Mouse (Mus musculus) forebrain, embryonic 13.5 days (tissue): ENCODE data around the gene Atg5. TPM values are rescaled to one million over a fixed set of nuclear protein-coding genes. Genes with fewer than 3 reads are reported as not detected.

Source experiments
- ATAC-seq: fragments of 200-750 bp; cut with Nextera tagmentation; 2 replicates; pipeline ENCODE4 v1.8.0; 2017
- H3K27ac ChIP-seq: fragments of 300-500 bp; sonication (generic); 2 replicates; pipeline ENCODE4 v1.5.1; 2015; ENCODE audit warnings: inconsistent platforms, mild to moderate bottlenecking, moderate library complexity
- H3K27me3 ChIP-seq: fragments of 300-500 bp; sonication (generic); 2 replicates; pipeline ENCODE4 v1.6.1; 2015; ENCODE audit warnings: mild to moderate bottlenecking, inconsistent platforms
- H3K36me3 ChIP-seq: fragments of 300-500 bp; sonication (generic); 2 replicates; pipeline ENCODE4 v1.6.1; 2015; ENCODE audit warnings: mild to moderate bottlenecking, inconsistent platforms; ENCODE audit not compliant: poor library complexity, severe bottlenecking
- H3K4me1 ChIP-seq: fragments of 300-500 bp; sonication (generic); 2 replicates; pipeline ENCODE4 v1.6.1; 2015; ENCODE audit warnings: inconsistent platforms
- H3K4me2 ChIP-seq: fragments of 300-500 bp; sonication (generic); 2 replicates; pipeline ENCODE4 v1.6.1; 2015; ENCODE audit warnings: inconsistent platforms, mild to moderate bottlenecking, moderate library complexity
- H3K4me3 ChIP-seq: fragments of 300-500 bp; sonication (generic); 2 replicates; pipeline ENCODE4 v1.5.1; 2015; ENCODE audit warnings: mild to moderate bottlenecking, inconsistent platforms
- H3K9ac ChIP-seq: fragments of 300-500 bp; sonication (generic); 2 replicates; pipeline ENCODE4 v1.6.1; 2015; ENCODE audit warnings: mild to moderate bottlenecking, inconsistent platforms
- H3K9me3 ChIP-seq: fragments of 300-500 bp; sonication (generic); replicated peaks from 2 replicates; pipeline ENCODE4 v1.6.1; 2016; ENCODE audit warnings: inconsistent platforms
- WGBS: fragments of 180-500 bp; shearing (Covaris S2); methylation state at CpG from one replicate; pipeline ENCODE4 v1.1.7; 2015; 5-methylcytosine and 5-hydroxymethylcytosine counted together
- polyA plus RNA-seq: library from polyadenylated mRNA; unstranded; fragments of >200 nt; fragmentation: Nextera tagmentation; extraction: Ambion mirVana; gene quantifications from 2 replicates; pipeline ENCODE4 v1.2.1, GENCODE M21; 2015

Atg5 gene
- polyA plus RNA-seq, 1 experiment from 2014 or later, result 50.6 TPM

- 56% methylated on average over 20 of the region's 20 CpGs for WGBS
- ATAC-seq, result peak; percentile 56; the same call in 1 of the 2 replicates
- H3K4me1 ChIP-seq, result peaks cover 24% of the 10 kb centered on the region
- H3K4me2 ChIP-seq, result no peak overlapping the region
- no peak overlapping the region for H3K4me3 ChIP-seq
- no peak overlapping the region for H3K9ac ChIP-seq
- H3K27me3 ChIP-seq, result no peaks in the 10 kb centered on the region
- no peak overlapping the region for H3K27ac ChIP-seq
- no peaks in the 10 kb centered on the region for H3K9me3 ChIP-seq
- no peaks in the 10 kb centered on the region for H3K36me3 ChIP-seq
These were observed 112.5 kb downstream of the Atg5 start for GRCm38 (mm10) chr10:44380476-44381208.

- no peaks in the 10 kb centered on the region for H3K27me3 ChIP-seq
- ATAC-seq, result peak; percentile 44
- H3K9ac ChIP-seq, result no peak overlapping the region
- peaks cover 24% of the 10 kb centered on the region for H3K4me1 ChIP-seq
- WGBS, result 29% methylated on average over 3 of the region's 3 CpGs
- no peak overlapping the region for H3K4me3 ChIP-seq
- H3K27ac ChIP-seq, result no peak overlapping the region
- H3K9me3 ChIP-seq, result no peaks in the 10 kb centered on the region
- H3K4me2 ChIP-seq, result no peak overlapping the region
- H3K36me3 ChIP-seq, result no peaks in the 10 kb centered on the region
These were observed 113.2 kb downstream of the Atg5 start for GRCm38 (mm10) chr10:44381397-44381796.

DNA sequence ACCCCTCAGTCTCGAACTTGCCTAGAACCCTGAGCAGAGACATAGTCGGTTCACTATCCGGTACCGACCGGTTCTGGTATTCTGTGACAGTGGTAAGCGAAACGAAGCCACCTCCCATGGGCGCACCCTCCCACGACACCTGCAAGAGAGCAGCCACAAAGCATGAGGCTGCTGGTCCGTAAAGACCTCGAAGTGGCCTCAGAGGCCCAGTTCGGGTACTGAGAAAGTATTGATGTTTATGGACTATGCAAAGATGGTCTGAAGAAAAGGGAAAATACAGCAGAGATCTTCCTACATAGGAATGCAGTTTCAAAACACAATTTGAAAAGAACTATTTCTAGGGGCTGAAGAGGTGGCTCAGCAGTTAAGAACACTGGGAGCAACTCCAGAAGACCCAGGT is 113.8 kb downstream of the Atg5 start:
- WGBS, result 83% methylated on average over 12 of the region's 12 CpGs
- no peak for ATAC-seq
- no peak overlapping the region for H3K27ac ChIP-seq

DNA sequence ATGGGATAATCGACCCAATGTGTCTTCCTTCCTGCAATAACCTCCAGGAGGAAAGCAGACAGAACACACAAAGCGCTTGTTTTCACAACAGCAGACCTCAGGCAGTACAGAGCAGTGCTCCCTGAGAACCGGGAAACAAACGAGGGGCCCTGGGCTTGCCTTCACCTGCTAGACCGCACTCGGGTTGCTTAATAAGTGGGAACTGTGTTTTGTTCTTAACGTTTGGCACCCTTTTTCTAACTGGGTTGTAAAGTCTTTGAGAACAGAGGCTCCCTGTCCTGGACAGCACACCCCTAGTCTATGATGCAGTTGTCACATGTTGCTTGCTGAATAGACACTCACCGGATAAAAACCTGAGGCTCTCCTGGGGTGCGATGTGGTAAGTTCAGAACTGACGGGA is 115.1 kb downstream of the Atg5 start:
- 67% methylated on average over 10 of the region's 10 CpGs for WGBS
- no peaks in the 10 kb centered on the region for H3K36me3 ChIP-seq

More for the DNA sequence above, 113.8 kb downstream of the Atg5 start:
- Histone ChIP-seq H3K9me3 (no peaks in the 10 kb centered on the region), H3K27me3 (no peaks in the 10 kb centered on the region), H3K9ac (no peak overlapping the region), H3K36me3 (no peaks in the 10 kb centered on the region), H3K4me3 (no peak overlapping the region), H3K4me2 (no peak overlapping the region), H3K4me1 (peaks cover 24% of the 10 kb centered on the region)

DNA sequence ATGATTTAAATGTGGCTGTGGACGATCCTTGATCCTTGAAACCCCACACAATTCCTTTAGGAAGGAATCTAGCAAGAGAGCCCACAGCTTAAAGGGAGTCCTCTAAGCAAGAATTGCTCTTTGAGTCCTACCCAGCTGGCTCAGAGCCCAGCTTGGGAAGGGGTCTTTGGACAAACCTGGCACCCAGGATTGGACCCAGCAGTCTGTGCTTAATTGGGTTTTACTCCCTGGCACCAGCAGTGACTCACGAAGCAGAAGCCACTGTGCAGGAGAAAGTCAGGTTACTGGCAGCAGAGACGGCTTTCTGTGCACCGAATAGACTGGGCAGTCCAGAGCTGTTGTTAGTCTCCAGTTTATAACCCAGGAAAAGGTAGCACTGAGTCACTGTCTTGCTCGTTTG is 117.1 kb downstream of the Atg5 start:
- no peak overlapping the region for H3K27ac ChIP-seq
- 69% methylated on average over 5 of the region's 5 CpGs for WGBS
- peak; percentile 50; the same call in 1 of the 2 replicates for ATAC-seq

More for the DNA sequence above, 115.1 kb downstream of the Atg5 start:
- no peak for ATAC-seq
- no peaks in the 10 kb centered on the region for H3K9me3 ChIP-seq
- no peak overlapping the region for H3K27ac ChIP-seq
- no peak overlapping the region for H3K4me3 ChIP-seq
- no peaks in the 10 kb centered on the region for H3K27me3 ChIP-seq
- no peak overlapping the region for H3K9ac ChIP-seq
- H3K4me2 ChIP-seq, result no peak overlapping the region
- H3K4me1 ChIP-seq, result peaks cover 24% of the 10 kb centered on the region

GRCm38 (mm10) chr10:44388706-44389233 is 120.6 kb downstream of the Atg5 start:
- Histone ChIP-seq H3K9me3 (no peaks in the 10 kb centered on the region), H3K4me1 (0 out of 2 replicates have a peak, but pooled peaks cover 3% of the 10 kb centered on the region), H3K4me2 (no peak overlapping the region), H3K4me3 (no peak overlapping the region), H3K27me3 (no peaks in the 10 kb centered on the region), H3K9ac (no peak overlapping the region), H3K36me3 (no peaks in the 10 kb centered on the region), H3K27ac (no peak overlapping the region)
- WGBS, result 83% methylated on average over 11 of the region's 11 CpGs
- ATAC-seq, result no peak

More for the DNA sequence above, 117.1 kb downstream of the Atg5 start:
- peaks cover 20% of the 10 kb centered on the region for H3K4me1 ChIP-seq
- H3K36me3 ChIP-seq, result no peaks in the 10 kb centered on the region
- no peak overlapping the region for H3K9ac ChIP-seq
- H3K4me2 ChIP-seq, result no peak overlapping the region
- no peak overlapping the region for H3K4me3 ChIP-seq
- H3K27me3 ChIP-seq, result no peaks in the 10 kb centered on the region
- no peaks in the 10 kb centered on the region for H3K9me3 ChIP-seq

DNA sequence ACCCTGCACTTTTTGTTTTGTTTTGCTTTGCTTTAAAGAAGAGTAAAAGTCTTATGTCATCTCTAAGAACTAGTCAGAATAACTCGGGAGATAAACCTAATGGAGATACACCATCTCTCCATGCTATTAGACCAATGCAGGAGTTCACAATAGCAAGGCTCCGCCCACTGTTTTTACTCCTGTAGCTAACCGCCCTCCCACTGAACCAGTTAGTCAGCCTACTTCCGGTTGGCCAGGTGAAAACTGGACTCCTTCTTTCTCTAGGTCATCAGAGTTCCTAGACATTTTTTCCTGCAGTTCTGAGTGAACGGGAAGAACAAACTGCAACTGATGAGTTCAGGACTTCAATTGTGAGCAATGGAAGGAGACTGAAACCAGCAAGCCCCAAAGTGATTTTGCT is 122.1 kb downstream of the Atg5 start:
- H3K9ac ChIP-seq, result no peak overlapping the region
- no peak for ATAC-seq
- no peaks in the 10 kb centered on the region for H3K4me1 ChIP-seq
- no peaks in the 10 kb centered on the region for H3K27me3 ChIP-seq
- no peak overlapping the region for H3K27ac ChIP-seq
- H3K4me3 ChIP-seq, result no peak overlapping the region
- no peaks in the 10 kb centered on the region for H3K36me3 ChIP-seq
- no peaks in the 10 kb centered on the region for H3K9me3 ChIP-seq
- no peak overlapping the region for H3K4me2 ChIP-seq
- 84% methylated on average over 5 of the region's 5 CpGs for WGBS

DNA sequence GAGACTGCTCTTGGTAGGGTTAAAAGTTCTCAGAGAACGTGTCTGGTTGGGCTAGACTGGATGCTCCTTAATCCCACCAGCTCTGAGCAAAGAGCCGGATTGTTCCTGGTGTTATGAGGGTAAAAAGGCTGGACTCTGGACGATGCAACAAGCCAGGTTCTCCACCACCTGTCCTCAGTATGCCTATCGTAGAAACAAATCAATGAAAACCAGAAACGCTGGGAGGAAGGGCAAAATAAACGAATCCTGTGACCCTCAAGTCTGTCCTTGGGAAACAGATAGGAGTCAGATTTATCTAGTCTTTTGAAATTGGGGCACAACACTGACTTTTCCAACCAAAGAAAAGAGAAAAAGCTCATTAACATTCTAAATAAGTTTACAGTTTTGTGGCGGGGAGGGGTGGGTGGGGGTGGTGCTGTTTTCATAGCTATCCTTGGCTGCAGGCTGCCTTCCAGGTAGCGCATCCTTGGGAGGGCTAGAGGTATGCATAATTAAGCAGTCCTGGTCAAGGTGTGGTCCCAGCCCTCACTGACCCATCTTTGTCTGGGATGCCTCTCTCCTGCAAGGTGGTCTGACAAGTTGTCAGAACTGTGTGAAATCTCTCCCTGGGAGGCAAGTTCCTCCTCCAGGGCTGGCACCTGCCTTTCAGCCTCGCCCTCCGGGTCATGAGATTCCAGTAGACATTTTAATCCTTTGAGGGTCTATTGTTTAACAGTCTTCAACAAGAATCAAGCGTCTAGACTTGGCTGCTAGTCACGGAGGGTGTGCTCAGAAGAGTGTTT is 123.5 kb downstream of the Atg5 start:
- Histone ChIP-seq H3K27ac (no peak overlapping the region), H3K4me1 (no peaks in the 10 kb centered on the region)
- 47% methylated on average over 12 of the region's 12 CpGs for WGBS

GRCm38 (mm10) chr10:44392855-44393254 is 124.7 kb downstream of the Atg5 start:
- no peaks in the 10 kb centered on the region for H3K4me1 ChIP-seq
- no peak for ATAC-seq
- no peaks in the 10 kb centered on the region for H3K9me3 ChIP-seq
- H3K36me3 ChIP-seq, result no peaks in the 10 kb centered on the region
- no peak overlapping the region for H3K4me3 ChIP-seq
- H3K27ac ChIP-seq, result no peak overlapping the region
- 87% methylated on average over 8 of the region's 8 CpGs for WGBS
- no peak overlapping the region for H3K9ac ChIP-seq
- H3K27me3 ChIP-seq, result no peaks in the 10 kb centered on the region
- H3K4me2 ChIP-seq, result no peak overlapping the region

More for the DNA sequence above, 123.5 kb downstream of the Atg5 start:
- H3K9me3 ChIP-seq, result no peaks in the 10 kb centered on the region
- ATAC-seq, result no peak
- H3K9ac ChIP-seq, result no peak overlapping the region
- H3K36me3 ChIP-seq, result no peaks in the 10 kb centered on the region
- H3K4me2 ChIP-seq, result no peak overlapping the region
- H3K4me3 ChIP-seq, result no peak overlapping the region
- no peaks in the 10 kb centered on the region for H3K27me3 ChIP-seq

GRCm38 (mm10) chr10:44400119-44400518 is 132.0 kb downstream of the Atg5 start:
- ATAC-seq, result no peak

DNA sequence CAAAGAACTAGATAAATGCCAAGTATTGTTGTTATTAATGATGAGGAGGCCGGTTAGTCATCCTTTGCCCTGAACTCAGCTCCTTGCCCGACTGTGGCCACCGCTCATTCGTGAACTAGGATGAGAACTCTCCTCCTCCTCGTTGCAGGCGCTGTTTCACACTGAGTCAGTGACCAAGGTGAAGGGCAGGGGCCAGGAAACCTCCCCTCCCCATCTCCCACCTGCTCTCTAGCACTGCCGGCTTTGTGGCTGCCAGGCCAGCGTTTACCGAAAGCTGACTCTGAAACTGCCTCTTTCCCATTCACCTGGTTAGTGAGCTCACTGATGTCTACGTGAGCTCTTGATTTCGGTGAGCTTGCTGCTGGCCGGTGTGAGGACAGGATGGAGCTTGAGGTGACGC is 132.4 kb downstream of the Atg5 start:
- Histone ChIP-seq H3K9ac (no peak overlapping the region), H3K4me2 (no peak overlapping the region), H3K27ac (no peak overlapping the region), H3K4me3 (no peak overlapping the region), H3K9me3 (no peaks in the 10 kb centered on the region), H3K4me1 (peaks cover 5% of the 10 kb centered on the region; the same call in 1 of the 2 replicates), H3K27me3 (no peaks in the 10 kb centered on the region), H3K36me3 (no peaks in the 10 kb centered on the region)
- 58% methylated on average over 13 of the region's 13 CpGs for WGBS
- no peak for ATAC-seq

More at GRCm38 (mm10) chr10:44400119-44400518, 132.0 kb downstream of the Atg5 start:
- H3K27ac ChIP-seq, result no peak overlapping the region
- H3K27me3 ChIP-seq, result no peaks in the 10 kb centered on the region
- H3K4me2 ChIP-seq, result no peak overlapping the region
- no peaks in the 10 kb centered on the region for H3K36me3 ChIP-seq
- 50% methylated on average over 3 of the region's 3 CpGs for WGBS
- H3K4me1 ChIP-seq, result peaks cover 5% of the 10 kb centered on the region; the same call in 1 of the 2 replicates
- H3K9me3 ChIP-seq, result no peaks in the 10 kb centered on the region
- no peak overlapping the region for H3K9ac ChIP-seq
- no peak overlapping the region for H3K4me3 ChIP-seq

DNA sequence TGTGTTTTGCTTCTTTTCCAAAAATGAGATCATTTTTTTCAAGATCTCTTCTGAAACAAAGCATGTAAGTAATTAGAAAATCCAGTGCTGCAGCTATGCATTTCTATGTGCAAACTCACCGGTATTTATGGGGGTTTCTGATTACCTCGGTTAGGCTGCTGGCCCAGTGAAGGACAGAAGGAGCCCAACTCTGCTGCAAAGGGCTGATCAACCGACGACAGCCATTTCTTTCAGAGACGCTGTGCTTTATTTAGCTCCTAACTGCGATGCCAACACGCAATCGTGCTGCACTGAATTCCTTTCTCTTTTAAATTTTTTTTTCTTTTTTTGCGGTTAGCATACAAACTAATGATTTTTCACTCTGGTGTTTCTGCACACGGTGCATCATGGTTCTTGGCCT is 133.4 kb downstream of the Atg5 start:
- H3K9me3 ChIP-seq, result no peaks in the 10 kb centered on the region
- WGBS, result 79% methylated on average over 10 of the region's 10 CpGs
- peaks cover 5% of the 10 kb centered on the region; the same call in 1 of the 2 replicates for H3K4me1 ChIP-seq
- no peak overlapping the region for H3K4me3 ChIP-seq
- ATAC-seq, result no peak
- H3K4me2 ChIP-seq, result no peak overlapping the region
- no peak overlapping the region for H3K9ac ChIP-seq
- no peaks in the 10 kb centered on the region for H3K36me3 ChIP-seq
- H3K27me3 ChIP-seq, result no peaks in the 10 kb centered on the region
- no peak overlapping the region for H3K27ac ChIP-seq
